Mouse (Mus musculus): ENCODE data around the gene Nrf1.

- TF ChIP-seq CTCF (IDR thresholded peaks at IDR 0.05; ENCODE audit: extremely low read depth, insufficient read depth, low read length), result no peak
- no peak for TF ChIP-seq POLR2A (IDR thresholded peaks at IDR 0.05; ENCODE audit: extremely low read depth, insufficient read depth, low read length)
These were observed 87.8 kb downstream of the Nrf1 start for GRCm38 (mm10) chr6:30135590-30135989.
